Mouse (Mus musculus) large intestine, adult 2 months (tissue): Measurements from ENCODE around the gene Ddx23. TPM values are rescaled to one million over a fixed set of nuclear protein-coding genes. Genes with fewer than 3 reads are reported as not detected.

Experiments
- DNase-seq: peaks from one replicate; pipeline ENCODE4 v3.0.0-alpha.2; 2012; ENCODE audit warnings: low read depth, low spot score
- WGBS: fragments of 180-500 bp; shearing (Covaris S2); methylation state at CpG from one replicate; pipeline ENCODE4 v1.1.7; 2018; 5-methylcytosine and 5-hydroxymethylcytosine counted together
- polyA plus RNA-seq: library from polyadenylated mRNA; depleted of rRNA; stranded (reverse); fragments of >200 nt; gene quantifications from 2 replicates; pipeline ENCODE4 v1.2.3, GENCODE M21; 2012; rRNA removed

Ddx23 gene
- polyA plus RNA-seq, 1 experiment, result 25.0 TPM

DNA sequence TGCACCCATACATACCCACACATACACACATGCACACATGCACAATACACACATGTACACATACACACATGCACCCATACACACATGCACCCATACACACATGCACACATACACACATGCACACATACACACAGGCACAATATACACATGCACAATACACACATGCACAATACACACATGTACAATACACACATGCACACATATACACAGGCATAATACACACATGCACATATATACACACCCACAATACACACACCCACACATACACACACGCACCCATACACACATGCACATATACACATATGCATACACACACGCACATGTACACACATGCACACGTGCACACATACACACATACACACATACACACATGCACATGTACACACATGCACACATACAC, 50.5 kb downstream of the Ddx23 start:
- 97% methylated on average over 3 of the region's 3 CpGs for WGBS

DNA sequence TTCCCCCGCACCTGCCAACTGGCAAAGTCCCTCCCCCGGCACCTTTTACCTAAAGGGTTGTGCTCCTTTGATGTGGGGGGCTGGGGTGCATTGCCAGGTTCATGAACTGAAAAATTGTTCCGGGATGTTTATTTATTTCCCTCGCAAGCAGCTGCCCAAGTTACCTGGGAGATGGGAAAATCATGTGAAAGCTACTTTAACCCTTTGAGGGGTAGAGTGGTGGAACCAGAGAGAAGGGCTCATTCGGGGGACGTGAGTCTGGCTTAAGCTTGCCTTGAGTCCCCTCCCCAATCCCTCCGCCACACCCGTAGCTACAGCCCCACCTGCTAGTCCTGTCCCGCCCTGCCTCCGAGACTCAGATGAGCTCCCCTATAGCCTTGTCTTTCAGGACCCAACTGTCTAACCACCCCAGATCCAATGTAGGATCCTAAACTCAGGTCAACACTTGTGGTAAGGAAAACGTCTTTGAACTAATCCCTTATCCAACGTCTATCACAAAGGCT, 52.5 kb downstream of the Ddx23 start:
- no peak for DNase-seq
- 9% methylated on average over 12 of the region's 12 CpGs for WGBS

More for the DNA sequence above, 50.5 kb downstream of the Ddx23 start:
- no peak for DNase-seq

DNA sequence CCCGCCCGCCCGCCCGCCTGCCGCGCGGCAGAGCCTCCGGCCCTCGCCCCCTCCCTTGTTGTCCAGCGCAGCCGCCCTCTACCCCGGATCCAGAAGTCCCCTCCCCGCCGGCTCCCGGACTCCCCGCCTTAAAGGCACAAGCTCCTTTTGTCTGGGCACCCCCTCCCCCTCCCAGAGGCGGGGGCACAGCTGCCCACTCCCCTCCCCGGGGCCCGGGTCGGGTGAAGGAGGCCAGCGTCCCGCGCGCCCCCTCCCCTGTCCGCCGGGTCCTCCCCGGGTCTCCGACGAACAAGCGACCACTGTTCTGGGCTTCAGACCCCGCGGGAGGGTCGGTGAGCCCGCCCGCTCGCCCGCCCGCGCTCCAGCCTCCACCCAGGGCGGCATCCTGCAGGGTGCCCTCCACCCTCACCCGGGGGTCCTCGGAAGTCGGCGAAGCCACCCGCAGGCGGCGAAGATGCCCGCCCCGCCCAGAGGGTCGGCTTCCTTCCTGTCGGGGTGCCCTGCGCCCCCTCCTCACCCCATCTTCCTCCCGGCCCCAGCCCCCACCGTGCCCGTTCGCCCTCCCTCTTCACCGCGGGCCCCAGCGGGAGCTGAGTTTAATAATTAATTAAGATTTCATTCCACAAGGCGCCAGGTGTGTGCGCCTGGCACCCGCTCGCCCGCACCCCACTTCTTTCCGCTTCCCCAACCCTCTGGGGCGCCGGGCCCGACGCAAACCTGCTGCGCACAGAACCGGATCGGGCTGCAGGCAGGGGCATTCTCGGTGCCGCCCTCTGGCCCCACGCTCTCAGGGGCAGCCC, 53.2 kb downstream of the Ddx23 start, which contains the start of gene Adcy6:
Adcy6 (minus strand) TSS at position 746 of the 800 bp plus-strand sequence.
- WGBS, result 2% methylated on average over 64 of the region's 75 CpGs
- DNase-seq, result no peak

DNA sequence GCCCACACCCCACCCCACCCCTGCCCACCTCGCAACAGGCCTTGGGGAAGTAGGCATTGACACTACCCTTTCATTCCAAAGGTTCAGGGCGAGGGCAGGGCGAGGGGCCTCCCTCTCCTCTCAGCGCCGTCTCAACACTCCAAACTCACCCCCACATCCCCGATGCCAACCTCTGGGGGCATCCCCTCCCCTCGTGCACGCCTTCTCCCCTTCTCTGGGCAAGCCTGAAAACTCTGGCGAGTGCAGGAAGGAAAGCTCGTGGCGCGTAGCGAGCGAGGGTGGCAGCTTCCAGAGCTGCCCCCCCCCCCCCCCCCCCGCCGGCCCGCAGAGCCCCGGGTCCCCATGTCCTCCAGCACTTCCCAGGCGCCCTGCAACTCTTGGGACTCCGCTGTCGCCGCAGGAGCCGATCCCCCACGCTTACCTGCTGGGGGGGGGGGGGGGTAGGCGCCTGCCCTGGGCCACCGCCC, 53.9 kb downstream of the Ddx23 start:
- WGBS, result 2% methylated on average over 11 of the region's 26 CpGs
- no peak for DNase-seq

DNA sequence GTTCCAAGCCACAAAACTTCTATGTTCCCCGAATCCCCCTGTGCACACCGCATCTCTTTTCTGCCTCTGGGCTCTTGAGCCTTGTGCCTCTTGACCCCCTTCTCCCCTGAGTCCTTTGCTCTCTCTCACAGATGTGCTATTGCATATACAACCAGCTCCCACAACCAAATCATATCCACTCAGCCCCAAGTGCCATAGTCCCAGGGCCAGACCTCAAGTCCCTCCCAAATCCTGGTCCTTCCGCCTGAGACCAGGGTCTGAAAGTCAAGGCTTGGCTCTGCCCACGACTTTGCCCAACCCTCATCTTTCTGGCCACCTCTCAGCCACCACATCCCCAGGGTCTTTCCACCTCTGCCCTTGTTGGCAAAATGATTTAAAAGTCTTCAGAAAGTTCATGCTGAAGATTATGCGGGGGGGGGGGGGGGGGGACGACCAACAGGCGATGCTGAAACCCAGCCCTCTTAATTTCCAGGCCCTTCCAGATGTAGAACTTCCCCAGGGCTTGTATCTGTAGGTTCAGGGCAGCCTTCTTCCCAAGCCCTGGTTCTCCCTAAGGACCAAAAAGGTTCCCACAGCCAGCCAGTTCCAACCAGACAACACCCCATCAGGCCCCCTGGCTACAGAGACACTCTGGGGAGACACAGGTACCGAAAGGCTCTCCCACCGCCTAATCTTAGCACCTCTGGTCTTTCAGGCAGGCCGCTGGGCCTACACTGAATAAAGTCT, 54.5 kb downstream of the Ddx23 start:
- no peak for DNase-seq
- 5% methylated on average over 10 of the region's 10 CpGs for WGBS

GRCm38 (mm10) chr15:98607557-98607956, 55.1 kb downstream of the Ddx23 start:
- WGBS, result 8% methylated on average over 4 of the region's 4 CpGs
- DNase-seq, result no peak

DNA sequence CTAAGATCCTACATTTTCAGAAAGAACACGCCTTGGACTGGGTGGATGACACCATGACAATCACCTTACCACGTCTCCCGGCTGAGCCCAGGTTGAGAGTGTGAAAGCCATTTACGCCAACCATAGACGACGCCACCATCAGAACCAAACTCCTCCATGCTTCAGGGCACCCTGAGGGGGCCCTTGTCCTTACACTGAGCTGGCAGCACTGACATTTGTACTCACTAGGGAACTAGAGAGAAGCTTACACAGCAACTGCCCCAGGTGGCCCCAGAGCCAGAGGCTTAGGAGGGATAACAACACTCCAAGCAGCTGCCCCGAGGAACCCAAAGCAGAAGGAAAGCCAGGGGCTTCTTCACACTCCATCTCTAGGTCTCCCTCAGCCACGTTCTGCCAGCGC, 56.0 kb downstream of the Ddx23 start:
- 31% methylated on average over 9 of the region's 9 CpGs for WGBS
- DNase-seq, result no peak

- 33% methylated on average over 12 of the region's 12 CpGs for WGBS
- DNase-seq, result no peak
These were observed 56.6 kb downstream of the Ddx23 start for GRCm38 (mm10) chr15:98606051-98606536.

DNA sequence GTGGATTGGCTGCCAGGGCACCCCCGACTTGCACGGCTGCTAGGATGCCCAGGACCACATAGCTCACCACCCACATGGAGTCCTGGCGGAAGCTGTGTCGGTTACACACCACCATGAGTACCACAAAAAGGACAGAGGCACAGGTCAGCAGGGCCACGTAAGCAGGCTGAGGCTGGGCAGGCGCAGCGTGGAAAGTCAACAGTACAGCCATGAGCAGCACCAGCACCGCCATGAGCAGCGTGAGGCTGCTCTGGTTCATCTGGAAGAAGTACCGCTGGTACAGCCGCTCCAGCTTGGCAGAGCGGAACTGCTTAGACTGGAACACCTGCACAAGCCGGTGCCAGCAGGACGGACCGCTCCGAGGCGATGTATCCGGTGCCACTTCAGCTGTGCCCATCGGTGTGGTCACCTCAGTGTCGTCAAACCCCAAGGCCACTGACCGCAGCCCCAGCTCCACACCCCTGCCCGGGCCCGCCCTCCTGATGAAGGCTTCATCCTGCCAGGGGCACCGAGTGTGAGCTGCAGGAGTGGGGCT, 58.6 kb downstream of the Ddx23 start:
- 44% methylated on average over 24 of the region's 24 CpGs for WGBS
- DNase-seq, result no peak

DNA sequence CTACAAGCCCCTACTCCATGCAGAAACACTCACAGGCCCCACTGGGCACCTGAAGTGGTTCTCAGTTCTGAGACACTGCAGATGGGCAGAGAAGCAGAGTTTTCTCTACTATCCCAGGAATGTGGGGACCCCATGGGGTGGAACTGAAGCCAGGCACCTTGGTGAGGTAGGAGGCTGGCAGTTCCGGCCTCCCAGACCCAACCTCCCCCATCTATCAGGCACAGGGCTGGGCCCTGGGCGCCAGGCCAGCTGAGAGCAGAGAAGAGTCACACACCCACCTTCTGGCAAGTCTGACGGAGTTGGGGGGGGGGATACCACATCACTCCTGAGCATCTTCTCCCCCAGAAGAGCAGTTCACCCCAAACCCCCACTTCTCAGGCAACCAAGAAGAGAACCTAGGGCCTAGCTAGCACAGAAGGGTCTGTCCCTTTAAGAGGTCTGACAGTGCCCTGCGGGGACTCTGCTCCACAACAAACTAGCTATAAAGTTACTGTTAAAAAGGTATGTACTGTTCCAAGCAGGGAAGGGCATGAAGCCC, 59.7 kb downstream of the Ddx23 start:
- no peak for DNase-seq
- WGBS, result 14% methylated on average over 4 of the region's 4 CpGs

- WGBS, result 10% methylated on average over 13 of the region's 13 CpGs
- DNase-seq, result no peak
These were observed 60.4 kb downstream of the Ddx23 start for GRCm38 (mm10) chr15:98602191-98602881.

- DNase-seq, result no peak
- 20% methylated on average over 7 of the region's 7 CpGs for whole genome bisulfite sequencing
These were observed 60.9 kb downstream of the Ddx23 start for GRCm38 (mm10) chr15:98601832-98602190.

- no peak for DNase-seq
- 76% methylated on average over 12 of the region's 12 CpGs for WGBS
These were observed 62.5 kb downstream of the Ddx23 start for GRCm38 (mm10) chr15:98600036-98600709.

DNA sequence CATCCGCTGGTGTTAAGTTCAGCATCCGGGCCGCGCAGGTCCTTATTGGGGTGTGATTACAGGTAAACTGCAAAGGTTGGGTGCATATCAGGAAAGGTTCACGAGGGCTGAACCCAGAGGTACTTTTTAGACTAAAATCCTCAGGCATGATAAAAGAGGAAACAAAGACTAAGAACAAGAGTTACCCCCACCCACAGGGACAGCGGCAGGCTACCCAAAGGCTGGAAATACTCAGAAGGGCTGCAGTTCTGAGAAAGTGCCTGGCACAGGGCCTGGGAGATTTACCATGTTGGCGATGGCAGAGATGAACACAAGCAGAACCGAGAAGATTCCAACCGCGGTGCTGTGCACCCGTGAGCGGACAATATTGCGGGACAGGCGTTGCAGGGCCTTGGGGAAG, 66.1 kb downstream of the Ddx23 start:
- 85% methylated on average over 14 of the region's 14 CpGs for WGBS
- DNase-seq, result no peak

Other genes starting within 250 kb of the Ddx23 start
- not detected in 2 replicates for gene Olfr282, start 231.7 kb downstream of the Ddx23 start, polyA plus RNA-seq
- gene Olfr281, start 210.3 kb downstream of the Ddx23 start, polyA plus RNA-seq, result not detected in 2 replicates
- gene OR5BS1P, start 193.0 kb downstream of the Ddx23 start, polyA plus RNA-seq, result not detected in 2 replicates
- not detected in 2 replicates for gene Lalba, start 180.2 kb downstream of the Ddx23 start, polyA plus RNA-seq
- not detected in 2 replicates for gene Olfr279, start 170.5 kb downstream of the Ddx23 start, polyA plus RNA-seq
- gene Kansl2, start 128.6 kb downstream of the Ddx23 start, polyA plus RNA-seq, result 30.1 and 33.2 TPM in 2 replicates
- gene Ccnt1, start 92.0 kb downstream of the Ddx23 start, polyA plus RNA-seq, result 6.7 and 11.6 TPM in 2 replicates
- gene 4930415O20Rik, start 91.9 kb downstream of the Ddx23 start, polyA plus RNA-seq, result 3.6 and 4.5 TPM in 2 replicates
- gene Adcy6, start 52.8 kb downstream of the Ddx23 start, polyA plus RNA-seq, result 64.9 and 89.8 TPM in 2 replicates
- 42.6 and 44.5 TPM in 2 replicates for gene Cacnb3, start 32.1 kb downstream of the Ddx23 start, polyA plus RNA-seq
- gene Rnd1, start 14.6 kb upstream of the Ddx23 start, polyA plus RNA-seq, result 1.4 and 1.9 TPM in 2 replicates
- 0.27 and 0.32 TPM in 2 replicates for gene Ccdc65, start 45.3 kb upstream of the Ddx23 start, polyA plus RNA-seq
- 20.4 and 28.9 TPM in 2 replicates for gene Fkbp11, start 65.3 kb upstream of the Ddx23 start, polyA plus RNA-seq
- 99.2 and 104 TPM in 2 replicates for gene Arf3, start 100.3 kb upstream of the Ddx23 start, polyA plus RNA-seq
- gene Wnt10b, start 115.3 kb upstream of the Ddx23 start, polyA plus RNA-seq, result 0.10 and 0.14 TPM in 2 replicates
- not detected in 2 replicates for gene Wnt1, start 127.0 kb upstream of the Ddx23 start, polyA plus RNA-seq
- gene Ddn, start 146.6 kb upstream of the Ddx23 start, polyA plus RNA-seq, result 0.03 and 0.12 TPM in 2 replicates
- gene Prkag1, start 168.6 kb upstream of the Ddx23 start, polyA plus RNA-seq, result 84.9 and 87.2 TPM in 2 replicates
- 21.6 and 25.9 TPM in 2 replicates for gene Kmt2d, start 208.3 kb upstream of the Ddx23 start, polyA plus RNA-seq
- gene Rhebl1, start 231.6 kb upstream of the Ddx23 start, polyA plus RNA-seq, result 14.8 and 17.5 TPM in 2 replicates
- gene Dhh, start 235.6 kb upstream of the Ddx23 start, polyA plus RNA-seq, result 0.48 and 0.63 TPM in 2 replicates